Mouse (Mus musculus) heart, adult 9 months (tissue): ENCODE measurements around the gene Hist1h2bj.
A peak's percentile ranks its signal among the peaks of the same experiment; 100 is the strongest.

ENCODE experiments used
- DNase-seq, 2 experiments: peaks; one replicate each; pipeline ENCODE4 v3.0.0; 2022; ENCODE audit warnings: low spot score in 2 of 2

Hist1h2bj gene

DNA sequence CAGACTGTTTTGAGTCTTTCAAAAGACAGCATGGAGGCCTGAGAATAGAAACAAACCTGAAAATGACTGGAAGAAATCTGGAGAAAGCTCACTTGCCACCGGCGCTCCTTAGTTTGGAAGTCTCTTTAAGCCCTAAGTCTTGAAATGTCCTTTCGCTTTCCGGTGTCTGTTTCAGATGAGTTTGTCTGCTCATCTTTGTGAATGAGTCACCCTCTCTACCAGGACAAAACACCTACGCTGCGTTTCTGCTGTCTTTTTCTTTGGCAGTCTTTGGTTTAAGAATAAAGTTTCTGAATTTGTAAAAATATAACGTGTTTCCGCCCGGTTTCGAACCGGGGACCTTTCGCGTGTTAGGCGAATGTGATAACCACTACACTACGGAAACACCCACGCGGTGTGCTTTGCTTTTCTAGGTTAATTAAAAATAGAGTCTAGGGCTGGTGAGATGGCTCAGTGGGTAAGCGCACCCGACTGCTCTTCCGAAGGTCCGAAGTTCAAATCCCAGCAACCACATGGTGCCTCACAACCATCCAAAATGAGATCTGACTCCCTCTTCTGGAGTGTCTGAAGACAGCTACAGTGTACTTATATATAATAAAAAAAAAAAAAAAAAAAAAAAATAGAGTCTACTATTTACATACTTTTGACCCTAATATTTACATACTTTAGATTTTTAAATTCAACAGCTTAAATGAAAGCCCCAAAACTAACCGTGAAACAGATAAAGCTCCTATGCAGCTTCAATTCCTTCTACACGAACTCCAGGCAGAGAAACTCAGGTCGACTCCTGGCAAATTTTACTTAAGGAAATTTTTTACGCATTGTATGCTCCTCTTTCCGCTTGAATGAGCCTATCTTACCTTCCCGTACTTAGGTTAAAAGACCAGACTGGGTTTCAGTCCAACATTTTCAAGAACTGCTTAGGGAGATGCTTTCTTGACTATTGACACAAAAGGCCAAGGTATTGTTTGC, 27.2 kb upstream of the Hist1h2bj start:
- peak; percentile 49 to 81 for DNase-seq

DNA sequence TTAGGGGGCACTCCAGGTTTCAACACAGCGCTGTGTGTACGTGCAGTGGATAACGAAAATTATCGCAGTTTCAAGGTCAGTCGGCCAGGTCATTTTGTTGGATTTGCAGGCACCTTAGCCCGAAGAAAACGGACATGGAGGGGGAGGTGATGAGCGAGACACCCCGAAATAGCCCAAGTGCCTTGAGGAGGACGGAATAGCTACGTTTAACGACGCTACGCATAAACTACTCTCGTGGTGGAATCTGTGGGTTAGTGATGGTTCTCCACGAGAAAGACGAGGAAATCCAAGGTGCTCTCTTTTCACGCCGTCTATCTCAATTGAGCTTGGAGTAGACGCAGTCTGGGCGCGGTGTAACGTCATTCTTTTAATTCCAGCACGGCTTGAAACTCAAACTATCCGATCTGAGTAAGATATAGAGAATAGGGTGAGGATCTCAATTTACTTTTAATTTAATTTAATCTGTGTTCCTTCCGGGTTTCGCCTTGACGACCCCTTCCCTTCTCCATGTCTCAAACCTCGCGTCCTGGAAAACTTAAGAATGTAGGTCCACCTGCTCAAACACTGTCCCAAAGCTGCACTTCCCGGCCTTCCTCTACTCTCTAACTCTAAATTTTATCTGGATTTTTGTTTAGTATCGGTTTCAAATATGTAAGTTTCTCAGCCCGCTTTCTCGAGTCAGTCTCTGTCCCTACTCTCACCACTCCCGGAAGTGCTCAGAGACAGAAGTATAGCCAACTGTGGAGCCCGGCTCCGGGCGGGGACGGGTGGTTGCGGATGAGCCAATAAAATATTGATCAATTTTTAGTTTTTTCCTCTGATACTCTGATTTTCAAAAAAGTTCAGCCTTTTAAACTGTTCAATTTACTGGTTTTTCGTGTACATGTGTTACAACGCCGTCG, 22.8 kb upstream of the Hist1h2bj start:
- DNase-seq: peak in 1 of 2 experiments; percentile 42

DNA sequence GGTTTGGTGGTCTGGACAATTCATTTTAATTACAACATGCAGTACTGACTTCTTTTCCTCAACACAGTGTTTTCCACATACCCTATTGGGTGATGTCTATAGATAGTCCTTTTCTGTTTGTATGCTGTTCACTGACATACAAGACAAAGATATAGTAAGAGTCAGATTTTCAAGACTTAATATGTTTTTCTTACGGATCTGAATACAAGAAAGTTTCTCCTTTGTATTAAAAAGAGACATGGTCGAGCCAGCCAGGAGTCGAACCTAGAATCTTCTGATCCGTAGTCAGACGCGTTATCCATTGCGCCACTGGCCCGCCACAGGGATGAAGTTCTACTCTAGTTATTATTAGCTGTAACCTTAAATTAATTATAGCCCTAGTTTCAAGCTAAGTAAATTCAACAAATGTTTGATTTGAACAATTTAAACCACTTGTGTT, 22.1 kb upstream of the Hist1h2bj start:
- peak; percentile 59 to 89 for DNase-seq

DNA sequence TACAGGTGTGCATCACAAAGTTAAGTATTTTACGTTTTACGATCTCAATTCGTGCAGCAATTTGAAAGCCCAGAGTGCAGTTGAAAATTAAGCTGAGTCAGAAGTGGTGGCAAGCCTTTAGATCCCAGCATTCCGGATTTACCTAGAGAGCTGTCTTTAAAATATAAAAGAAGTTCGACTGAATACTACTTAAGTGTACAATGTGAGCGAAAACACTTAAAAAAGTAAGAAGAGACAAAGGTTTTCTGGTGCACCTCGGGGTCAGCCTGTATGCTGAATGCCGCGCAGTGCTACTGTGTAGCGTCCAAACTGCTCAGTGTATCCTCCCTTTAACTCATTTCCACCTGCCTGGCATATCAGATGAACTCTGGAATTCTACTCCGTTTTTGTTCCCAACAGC, 21.4 kb upstream of the Hist1h2bj start:
- peak in 1 of 2 experiments; percentile 30 for DNase-seq

DNA sequence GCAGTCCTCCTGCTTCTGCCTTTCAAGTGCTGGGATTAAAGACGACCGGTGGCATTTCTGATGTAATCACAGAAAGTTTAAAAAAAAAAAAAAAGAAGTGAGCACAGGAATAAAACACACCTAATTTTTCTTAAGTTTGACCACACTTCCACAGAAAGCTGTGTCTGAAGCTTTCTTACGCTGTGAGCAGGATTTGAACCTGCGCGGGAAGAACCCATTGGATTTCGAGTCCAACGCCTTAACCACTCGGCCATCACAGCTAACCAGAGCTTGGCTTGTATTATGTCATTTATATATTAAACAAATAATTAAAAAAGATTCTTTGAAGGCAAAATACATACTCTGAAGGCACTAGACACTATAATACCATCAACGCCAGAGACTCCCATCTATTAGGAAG, 20.8 kb upstream of the Hist1h2bj start:
- DNase-seq: peak; percentile 60 to 90

- peak; percentile 57 to 86 for DNase-seq
Measured at GRCm38 (mm10) chr13:22026058-22027031, 16.7 kb upstream of the Hist1h2bj start.

- peak; percentile 86 to 96 for DNase-seq
Measured at GRCm38 (mm10) chr13:22028673-22029460, 14.1 kb upstream of the Hist1h2bj start.

DNA sequence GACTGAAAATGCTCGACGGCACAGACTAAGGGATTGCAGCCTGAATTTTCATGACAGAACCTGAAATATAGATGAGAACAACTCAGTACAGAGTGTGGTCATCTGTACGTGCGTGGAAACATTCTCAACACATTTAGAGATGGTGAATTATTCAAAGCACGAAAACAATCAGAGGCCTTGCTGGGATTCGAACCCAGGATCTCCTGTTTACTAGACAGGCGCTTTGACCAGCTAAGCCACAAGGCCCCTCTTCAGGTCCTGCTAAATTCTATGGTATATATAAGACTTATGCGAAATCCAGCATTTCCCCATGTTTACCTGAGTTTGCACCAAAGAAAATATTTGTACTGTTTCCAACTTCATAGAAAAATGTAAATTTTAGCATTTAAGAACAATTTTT, 13.1 kb upstream of the Hist1h2bj start:
- no peak for DNase-seq

DNA sequence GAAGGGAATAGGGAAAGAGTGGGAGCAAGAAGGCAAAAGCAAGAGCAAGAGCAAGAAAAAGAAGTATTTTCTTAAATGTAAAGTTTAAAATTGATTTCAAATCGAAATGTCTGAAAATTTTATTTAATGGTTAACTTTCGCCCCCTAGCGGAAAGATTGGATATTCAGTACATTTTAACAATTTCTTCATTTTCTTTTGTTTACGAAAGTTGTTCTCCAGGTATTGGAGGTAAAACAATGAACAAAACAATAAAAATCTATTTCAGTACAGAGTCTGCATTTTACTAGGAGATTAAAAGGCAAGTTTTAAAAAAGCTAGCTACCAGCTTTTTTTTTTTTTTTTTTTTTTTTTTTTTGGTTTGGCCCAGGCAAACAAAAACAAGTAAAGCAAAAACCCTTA, 12.5 kb upstream of the Hist1h2bj start:
- DNase-seq: no peak

DNA sequence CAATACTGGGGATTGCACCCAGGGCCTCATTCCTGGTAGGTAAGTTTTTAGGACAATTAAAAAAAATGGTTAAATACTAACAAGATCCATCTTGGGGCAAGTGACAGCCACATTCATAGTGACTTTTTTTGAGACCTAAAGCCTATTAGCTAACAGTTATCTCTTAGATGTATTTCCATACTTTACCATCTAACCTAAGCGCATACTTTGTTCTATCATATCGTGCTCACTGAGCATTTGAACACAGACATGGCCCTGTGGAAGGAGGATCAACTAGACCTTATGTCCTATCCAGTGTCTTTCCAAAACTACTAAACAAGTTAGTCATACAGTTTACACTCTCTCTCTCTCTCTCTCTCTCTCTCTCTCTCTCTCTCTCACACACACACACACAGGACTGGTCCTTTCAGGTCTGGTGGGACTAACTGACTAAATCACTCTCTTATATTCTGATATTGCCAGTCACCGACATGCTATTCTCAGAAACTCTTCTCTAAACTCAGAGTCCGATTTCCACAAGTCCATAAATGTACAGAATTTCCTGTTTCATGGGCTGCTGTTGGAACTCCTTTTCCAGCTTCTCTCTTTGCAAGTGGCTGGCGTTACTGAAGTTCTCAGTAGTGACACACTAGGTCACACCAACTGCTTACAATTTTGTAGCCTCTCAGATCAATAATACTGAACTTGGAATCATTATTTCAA, 9.1 kb upstream of the Hist1h2bj start:
- DNase-seq: no peak

GRCm38 (mm10) chr13:22034443-22035266, 8.4 kb upstream of the Hist1h2bj start:
- no peak for DNase-seq

- DNase-seq: peak; percentile 86 to 91
Measured at GRCm38 (mm10) chr13:22035267-22036148, 7.5 kb upstream of the Hist1h2bj start, which contains the start of the genes Hist1h2ah and Hist1h2bk. Hist1h2ah (minus strand) TSS chr13:22035568. Hist1h2bk (plus strand) TSS chr13:22035870.

DNA sequence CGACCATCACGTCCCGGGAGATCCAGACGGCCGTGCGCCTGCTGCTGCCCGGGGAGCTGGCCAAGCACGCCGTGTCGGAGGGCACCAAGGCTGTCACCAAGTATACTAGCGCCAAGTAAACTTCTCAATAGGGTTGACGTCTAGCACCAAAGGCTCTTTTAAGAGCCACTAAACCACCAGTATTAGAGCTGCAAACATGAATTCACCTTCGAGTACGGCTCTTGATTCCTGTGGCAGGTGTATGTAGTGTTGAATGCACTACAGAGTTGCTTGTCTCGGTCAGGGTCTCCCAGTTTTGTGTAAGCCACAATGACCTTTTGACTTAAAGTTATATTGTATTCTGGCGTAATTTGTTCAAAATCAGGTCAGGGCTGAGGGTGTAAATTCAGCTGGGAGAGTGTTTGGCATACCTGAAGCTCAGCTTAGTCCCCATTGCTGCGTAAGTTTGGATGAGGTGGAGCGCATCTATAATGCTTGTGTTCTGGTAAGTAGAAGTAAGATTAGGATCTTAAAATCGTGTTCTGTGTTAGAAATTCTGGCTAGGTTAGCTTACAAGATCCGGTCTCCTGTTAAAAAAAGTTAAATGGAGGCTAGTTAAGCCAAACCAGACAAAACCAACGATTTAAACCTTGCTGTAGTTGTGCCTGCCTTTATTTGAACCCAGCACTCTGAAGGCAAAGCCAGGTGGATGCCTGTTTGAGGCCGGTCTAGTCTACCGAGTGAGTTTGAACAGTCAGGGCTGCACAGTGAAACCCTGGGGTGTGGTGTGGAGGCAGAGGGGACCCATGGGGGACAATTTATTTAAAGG, 6.7 kb upstream of the Hist1h2bj start:
- no peak for DNase-seq

DNA sequence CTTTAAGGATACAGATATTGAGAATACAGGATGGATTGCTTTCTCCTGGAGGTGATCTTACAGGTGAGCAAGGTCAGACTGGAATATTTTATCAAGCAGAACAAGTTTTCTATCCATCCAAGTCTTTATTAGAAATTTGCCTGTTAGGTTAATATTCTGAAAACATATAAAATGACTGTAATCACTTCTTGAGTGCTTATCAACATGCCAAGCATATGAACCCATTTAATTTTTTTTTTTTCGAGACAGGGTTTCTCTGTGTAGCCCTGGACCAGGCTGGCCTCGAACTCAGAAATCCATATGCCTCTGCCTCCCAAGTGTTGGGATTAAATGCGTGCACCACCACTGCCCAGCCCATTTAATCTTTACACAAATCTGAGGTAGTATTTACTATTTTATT, 6.0 kb upstream of the Hist1h2bj start:
- no peak for DNase-seq

DNA sequence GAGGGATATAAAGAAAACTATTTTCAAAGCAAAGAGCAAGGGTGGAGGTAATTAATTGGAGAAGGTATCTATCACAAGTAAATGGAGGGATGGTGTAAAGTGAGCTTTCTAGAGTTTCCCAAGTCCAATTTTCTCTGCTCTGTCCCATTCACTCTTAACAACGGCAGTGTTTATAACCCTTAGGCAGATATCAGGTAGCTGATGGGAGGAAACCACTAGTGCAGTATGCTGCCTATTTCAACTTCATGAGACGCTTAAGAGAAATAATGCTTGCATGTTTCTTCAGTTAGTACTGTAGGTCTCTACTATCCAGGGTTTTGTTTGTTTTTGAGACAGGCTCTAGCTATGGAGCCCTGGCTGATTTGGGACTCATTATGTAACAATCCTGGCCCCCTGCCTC, 5.6 kb upstream of the Hist1h2bj start:
- DNase-seq: no peak

DNA sequence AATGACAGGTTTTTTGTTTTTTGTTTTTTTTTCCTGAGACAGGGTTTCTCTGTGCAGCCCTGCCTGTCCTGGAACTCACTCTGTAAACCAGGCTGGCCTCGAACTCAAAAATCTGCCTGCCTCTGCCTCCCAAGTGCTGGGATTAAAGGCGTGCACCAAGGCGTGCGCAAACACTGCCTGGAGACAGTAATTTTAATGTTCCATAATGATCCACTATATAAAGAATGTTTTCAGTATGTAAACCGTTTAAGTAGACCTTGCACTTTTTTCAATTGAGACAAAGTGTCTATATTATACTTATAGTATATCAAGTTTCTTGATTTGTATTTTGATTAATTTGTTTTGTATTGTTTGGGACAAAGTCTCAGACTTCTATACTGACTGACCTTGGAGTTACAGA, 3.6 kb upstream of the Hist1h2bj start:
- DNase-seq: no peak

- DNase-seq: no peak
Measured at GRCm38 (mm10) chr13:22039951-22040463, 3.0 kb upstream of the Hist1h2bj start.
